Mouse (Mus musculus): Measurements from ENCODE around the gene Rad51c.
"Not testable (repeated sequence)": the region's sequence is repeated elsewhere in the genome, so short reads cannot be mapped to it uniquely, and the experiment has no call there.

The Rad51c gene

DNA sequence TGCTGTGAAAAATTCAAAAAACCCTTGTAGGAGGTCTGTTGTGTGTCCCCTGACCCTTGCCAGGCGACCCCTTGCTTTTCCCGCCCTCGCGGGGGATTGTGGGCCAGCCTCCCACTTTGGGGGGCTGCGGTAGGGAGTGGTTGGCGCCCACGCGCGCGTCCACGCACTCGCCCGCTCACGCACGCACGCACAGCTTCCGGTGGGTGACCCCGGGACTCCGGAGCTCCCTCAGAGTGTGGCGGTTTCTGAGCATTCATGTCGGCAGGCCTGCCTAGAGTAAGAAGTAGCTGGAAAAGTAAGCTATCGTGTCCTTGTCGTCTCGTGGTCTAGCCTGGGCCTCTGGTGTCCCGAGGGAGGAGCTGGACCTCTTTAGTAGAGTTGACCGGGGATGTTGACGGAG, at the start of gene Rad51c, which contains the start of gene Tex14:
Gene Rad51c (minus strand): TSS at position 79 of the 400 bp plus-strand sequence.
Gene Tex14 (plus strand): TSS at position 190 of the 400 bp plus-strand sequence.
- DNase-seq (ENCODE audit: low read depth, low spot score) = peak; percentile 59

DNA sequence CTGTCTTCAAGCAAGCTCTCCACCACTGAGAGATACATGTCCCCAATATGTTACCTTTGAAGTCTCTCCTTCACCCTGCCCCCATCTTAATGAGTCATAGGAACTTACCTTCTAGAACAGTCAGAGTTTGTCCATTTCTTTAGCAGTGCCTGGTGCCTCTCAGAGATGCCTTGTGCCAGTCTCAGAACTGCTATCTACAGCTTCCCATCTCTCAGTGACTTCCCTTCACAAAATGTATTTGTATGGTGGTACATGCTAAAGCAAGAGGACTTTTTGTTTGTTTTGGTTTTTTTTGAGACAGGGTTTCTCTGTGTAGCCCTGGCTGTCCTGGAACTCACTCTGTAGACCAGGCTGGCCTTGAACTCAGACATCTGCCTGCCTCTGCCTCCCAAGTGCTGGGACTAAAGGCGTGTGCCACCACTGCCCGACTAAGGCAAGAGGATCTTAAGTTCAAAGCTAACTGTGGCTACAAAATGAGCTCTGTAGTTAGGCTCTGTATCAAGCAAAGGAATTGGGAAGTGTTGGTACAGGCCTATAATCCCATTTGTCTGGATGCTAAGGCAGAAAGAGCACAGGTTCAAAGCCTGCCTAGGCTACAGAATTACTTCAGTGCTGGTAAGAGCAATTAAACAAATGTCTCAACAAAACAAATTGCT, 49.4 kb upstream of the Rad51c start:
- no peak for DNase-seq (ENCODE audit: low read depth, low spot score)

DNA sequence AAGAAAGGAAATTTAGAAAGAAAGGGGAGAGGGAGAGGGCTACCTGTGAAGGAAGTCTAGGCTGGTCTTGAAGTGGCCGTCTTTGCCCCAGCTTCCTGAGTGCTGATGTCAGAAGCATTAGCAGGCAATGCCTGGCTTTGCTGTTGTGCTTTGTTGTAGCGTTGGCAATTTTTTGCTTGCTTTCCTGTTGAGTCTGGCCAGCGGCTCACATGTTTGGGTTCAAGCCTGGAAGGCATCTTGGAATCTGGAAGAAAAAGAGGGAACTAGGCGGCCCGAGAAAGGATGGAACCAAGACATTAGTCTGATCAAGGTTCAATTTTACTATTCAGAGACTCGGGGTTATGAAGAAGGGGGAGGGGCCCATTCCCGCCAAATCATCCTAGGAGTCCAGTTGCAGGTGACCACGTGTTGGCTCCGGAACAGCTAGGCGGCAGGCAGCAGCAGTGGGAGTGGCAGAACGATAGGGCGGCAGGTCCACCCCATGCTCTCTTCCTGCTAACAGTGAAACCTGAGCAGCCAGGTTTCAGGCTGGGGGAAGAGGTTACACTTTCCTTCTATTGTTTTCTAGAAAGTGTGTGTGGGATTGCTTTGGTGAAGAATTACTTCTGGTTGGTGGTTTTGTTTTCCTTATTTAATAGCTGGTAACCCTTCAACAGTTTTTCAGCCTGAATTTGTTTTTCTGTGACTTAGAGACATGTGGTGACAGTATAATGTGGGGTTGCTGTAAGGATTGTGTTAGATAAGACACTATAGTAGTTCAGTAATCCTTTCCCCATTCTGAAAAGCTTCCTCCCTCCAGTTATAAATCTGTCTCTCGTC, 48.7 kb upstream of the Rad51c start:
- peak; percentile 56 for DNase-seq (ENCODE audit: low read depth, low spot score)

DNA sequence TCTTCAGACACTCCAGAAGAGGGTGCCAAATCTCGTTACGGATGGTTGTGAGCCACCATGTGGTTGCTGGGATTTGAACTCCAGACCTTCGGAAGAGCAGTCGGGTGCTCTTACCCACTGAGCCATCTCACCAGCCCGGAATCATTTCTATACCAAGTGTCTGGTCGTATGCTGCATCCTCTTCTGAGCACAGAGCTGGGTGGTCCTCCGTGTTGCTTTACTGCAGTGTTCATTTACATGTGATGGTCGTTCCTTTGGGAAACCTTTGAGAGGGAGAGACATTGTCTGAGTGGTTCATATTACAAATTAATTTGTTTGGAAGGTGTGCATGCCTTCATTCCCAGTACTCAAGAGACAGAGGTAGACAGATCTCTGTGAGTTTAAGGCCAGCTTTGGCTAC, 48.0 kb upstream of the Rad51c start:
- DNase-seq (ENCODE audit: low read depth, low spot score) = not testable (repeated sequence)

DNA sequence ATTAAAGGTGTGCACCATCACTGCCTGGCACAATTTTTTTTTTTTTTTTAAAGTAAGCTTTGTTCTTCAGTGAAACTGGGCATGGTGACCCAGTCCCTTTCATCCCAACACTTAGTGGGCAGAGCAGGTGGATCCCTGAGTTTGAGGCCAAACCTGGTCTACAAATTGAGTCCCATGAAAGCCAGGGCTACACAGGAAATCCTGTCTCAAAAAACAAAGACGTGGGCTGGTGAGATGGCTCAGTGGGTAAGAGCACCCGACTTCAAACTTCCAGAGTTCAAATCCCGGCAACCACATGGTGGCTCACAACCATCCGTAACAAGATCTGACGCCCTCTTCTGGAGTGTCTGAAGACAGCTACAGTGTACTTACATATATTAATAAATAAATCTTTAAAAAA, 45.1 kb upstream of the Rad51c start:
- not testable (repeated sequence) for DNase-seq (ENCODE audit: low read depth, low spot score)

DNA sequence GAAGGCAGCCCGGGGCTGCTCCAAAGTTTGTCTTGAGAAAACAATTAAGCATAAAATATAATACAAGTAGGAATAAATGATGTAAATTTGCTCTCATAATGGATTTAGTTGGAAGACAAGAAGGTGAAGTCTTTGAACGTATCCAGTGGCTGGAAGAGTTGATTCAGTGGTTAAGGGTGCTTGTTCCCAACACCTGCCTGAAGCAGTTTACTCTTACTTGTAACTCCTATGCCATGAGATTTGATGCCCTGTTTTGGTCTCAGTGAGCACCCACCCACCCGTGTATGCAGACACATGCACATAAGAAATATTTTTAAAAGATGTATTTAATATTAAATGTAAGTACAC, 44.4 kb upstream of the Rad51c start:
- DNase-seq (ENCODE audit: low read depth, low spot score) = no peak

DNA sequence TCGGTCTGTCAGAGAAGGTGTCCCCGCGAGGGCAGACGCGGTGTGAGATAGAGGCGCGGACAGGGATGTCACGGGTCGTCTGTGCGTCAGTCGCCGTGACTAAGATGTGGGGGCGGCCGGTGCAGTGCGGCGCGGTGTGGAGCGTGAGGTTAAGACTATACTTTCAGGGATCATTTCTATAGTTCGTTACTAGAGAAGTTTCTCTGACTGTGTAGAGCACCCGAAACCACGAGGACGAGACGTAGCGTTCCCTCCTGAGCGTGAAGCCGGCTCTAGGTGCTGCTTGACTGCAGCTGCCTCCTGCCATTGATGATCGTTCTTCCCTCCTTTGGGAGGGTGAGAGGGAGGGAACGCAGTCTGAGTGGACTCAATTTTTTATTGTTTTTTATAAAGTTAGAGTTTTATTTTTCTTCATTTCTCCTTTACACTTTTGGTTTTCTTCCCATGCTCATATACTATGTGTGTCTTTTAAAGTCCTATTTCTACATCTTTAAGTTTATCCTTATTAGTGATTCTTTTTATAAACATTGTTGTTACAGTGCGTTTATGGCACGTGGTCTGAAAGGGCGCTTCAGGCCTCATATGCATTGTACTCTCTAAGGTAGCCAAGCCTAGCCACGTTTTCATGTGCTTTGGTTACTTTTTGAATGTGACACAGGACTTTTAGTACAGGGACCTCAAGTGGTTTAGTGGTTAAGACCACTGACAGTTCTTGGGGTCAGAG, 43.9 kb upstream of the Rad51c start:
- peak; percentile 91 for DNase-seq (ENCODE audit: low read depth, low spot score)

DNA sequence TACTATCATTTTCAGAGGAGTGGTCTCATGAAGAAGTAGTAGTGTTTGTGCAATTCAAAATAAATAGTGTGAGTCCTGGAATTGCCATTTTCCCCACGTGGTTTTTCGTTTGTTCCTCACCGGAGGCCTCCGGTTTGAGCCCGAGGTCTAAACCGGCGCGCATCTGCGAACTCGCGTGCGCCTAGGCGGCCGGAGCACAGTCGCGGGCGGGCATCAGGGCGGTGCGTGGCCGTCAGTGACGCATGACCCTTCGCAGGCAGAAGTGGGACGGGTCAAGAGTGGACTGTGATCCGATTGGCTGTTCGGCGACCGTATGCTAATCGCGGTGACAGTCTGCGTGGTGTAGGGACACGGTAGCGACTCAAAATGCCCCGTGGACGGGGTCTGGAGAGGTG, 43.3 kb upstream of the Rad51c start:
- peak; percentile 86 for DNase-seq (ENCODE audit: low read depth, low spot score)

DNA sequence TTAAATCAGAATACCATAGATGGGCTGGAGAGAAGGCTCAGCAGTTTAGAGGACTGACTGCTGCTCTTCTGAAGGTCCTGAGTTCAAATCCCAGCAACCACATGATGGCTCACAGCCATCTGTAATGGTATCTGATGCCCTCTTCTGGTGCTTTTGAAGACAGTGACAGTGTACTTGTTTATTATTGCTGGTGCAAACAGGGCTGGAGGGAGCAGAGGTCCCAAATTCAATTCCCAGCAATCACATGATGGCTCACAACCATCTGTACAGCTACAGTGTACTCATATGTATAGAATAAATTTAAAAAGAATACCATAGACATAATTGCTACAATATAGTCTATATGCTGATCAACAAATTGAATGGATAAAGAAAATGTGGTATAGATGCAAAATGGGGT, 42.7 kb upstream of the Rad51c start:
- no peak for DNase-seq (ENCODE audit: low read depth, low spot score)

DNA sequence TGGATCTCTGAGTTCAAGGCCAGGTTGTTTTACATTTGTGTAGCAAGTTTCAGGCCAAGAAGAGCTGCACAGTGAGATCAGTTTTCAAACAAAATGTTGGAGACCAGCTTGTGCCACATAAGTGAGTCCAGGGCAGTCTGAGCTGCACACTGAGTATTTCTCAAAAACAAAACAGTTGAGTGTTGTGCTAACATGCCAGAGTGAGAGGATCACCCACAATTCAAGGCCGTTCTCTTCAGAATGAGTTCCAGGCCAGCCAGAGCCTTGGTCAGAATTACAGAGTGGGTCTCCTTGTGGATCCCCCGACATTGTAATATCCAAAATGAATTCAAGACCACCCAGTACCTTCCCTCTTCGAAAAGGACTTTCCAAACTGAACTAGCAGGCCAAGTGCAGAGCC, 41.4 kb upstream of the Rad51c start:
- no peak for DNase-seq (ENCODE audit: low read depth, low spot score)

DNA sequence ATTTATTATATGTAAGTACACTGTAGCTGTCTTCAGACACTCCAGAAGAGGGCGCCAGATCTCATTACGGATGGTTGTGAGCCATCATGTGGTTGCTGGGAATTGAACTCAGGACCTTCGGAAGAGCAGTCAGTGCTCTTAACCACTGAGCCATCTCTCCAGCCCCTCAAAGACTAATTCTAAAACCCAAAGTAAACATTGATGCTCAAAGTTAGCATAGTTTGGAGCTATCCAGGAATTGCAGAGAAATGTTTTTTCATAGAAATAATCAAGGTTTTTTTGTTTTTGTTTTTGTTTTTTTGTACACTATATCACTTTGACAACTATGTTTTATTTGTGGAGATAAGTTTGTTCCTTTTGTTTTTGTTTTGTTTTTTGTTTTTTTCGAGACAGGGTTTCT, 40.8 kb upstream of the Rad51c start:
- not testable (repeated sequence) for DNase-seq (ENCODE audit: low read depth, low spot score)

DNA sequence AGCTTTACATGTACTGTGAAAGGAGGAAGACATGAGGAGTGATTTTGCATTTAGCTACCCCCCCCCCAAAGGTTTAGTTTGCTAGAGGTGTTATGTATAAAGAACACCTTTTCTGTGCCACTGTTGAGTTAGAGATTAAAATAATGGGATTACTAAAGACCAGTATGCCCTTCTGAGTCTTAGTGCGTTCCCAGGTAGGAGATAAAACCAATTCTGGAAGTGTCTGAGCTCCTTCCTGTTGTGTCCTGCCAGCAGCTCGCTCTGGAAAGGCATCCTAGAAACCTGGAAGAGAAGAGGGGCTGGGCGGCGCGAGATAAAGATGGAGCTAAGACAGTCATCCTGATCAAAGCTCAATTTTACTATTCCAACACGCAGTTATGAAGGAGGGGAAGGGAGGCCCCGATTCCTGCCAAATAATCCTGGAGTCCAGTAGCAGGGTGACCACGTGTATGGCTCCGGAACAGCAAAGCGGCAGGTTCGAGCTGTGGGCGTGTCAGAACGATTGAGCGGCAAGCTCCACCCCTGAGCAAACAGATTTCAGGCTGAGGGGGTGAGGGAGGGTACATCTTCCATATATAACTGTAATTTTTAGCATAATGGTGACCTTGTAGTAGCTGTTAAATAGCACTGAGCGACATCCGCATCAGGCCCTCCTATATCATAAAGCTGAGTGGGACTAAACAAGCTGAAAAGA, 40.1 kb upstream of the Rad51c start:
- peak; percentile 70 for DNase-seq (ENCODE audit: low read depth, low spot score)

DNA sequence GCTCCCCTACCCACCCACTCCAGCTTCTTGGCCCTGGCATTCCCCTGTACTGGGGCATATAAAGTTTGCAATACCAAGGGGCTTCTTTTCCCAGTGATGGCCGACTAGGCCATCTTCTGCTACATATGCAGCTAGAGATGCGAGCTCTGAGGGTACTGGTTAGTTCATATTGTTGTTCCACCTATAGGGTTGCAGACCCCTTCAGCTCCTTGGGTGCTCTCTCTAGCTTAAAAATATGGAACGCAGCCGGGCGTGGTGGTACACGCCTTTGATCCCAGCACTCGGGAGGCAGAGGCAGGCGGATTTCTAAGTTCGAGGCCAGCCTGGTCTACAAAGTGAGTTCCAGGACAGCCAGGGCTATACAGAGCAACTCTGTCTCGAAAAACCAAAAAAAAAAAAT, 39.3 kb upstream of the Rad51c start:
- DNase-seq (ENCODE audit: low read depth, low spot score) = not testable (repeated sequence)

DNA sequence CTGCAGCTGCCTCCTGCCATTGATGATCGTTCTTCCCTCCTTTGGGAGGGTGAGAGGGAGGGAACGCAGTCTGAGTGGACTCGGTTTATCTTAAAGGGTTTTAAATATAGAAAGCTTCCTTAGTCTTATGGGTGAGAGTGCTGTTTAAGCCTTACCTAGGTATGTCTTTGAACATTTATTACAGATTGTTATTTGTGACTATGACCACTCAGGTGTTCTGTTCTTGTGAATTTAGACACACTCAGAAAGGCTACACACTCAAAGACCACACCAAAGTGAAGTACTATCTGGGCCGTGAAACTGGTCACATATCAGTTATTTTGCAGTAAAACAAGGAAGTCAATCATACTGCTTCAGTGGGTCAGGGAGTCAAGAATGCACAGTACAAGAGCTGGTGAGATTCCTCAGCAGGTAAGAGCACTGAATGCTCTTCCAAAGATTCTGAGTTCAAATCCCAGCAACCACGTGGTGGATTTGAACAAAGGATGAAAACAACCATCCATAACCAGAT, 38.7 kb upstream of the Rad51c start:
- peak; percentile 92 for DNase-seq (ENCODE audit: low read depth, low spot score)

DNA sequence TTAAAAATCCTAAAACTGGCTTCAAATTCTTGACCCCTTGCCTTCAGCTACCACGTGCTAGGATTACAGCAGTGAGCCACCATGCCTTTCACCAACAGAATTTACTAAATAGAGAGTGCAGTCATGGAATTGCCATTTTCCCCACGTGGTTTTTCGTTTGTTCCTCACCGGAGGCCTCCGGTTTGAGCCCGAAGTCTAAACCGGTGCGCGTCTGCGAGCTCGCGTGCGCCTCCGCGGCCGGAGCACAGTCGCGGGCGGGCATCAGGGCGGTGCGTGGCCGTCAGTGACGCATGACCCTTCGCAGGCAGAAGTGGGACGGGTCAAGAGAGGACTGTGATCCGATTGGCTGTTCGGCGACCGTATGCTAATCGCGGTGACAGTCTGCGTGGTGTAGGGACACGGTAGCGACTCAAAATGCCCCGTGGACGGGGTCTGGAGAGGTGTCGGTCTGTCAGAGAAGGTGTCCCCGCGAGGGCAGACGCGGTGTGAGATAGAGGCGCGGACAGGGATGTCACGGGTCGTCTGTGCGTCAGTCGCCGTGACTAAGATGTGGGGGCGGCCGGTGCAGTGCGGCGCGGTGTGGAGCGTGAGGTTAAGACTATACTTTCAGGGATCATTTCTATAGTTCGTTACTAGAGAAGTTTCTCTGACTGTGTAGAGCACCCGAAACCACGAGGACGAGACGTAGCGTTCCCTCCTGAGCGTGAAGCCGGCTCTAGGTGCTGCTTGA, 38.1 kb upstream of the Rad51c start:
- DNase-seq (ENCODE audit: low read depth, low spot score) = peak; percentile 83

DNA sequence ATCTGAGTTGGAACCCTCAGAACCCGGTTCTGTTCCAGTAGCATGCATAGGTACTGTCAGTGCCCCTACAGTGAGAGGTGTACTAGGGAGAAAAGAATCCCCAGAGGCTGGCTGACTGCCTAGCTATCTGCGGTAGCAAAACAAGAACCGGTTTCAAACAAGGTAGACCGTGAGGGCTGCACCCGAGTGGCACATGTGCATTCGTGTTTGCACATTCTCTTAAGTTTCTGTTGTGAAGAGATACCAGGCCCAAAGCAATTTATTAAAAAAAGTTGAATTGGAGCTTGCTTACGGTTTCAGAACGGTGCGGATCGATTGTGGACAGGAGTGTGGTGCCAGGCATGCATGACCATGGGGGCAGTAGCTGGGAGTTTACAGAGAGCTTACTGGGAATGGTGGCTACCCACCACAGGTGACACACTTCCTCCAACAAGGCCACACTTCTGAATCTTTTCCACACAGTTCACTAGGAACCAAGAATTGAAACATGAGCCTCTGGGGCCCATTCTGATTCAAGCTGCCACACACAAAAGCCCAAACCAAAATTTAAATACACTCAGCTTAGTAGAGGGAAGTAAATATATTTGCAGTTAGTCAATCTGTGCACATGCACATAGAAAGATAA, 35.2 kb upstream of the Rad51c start:
- DNase-seq (ENCODE audit: low read depth, low spot score) = no peak

DNA sequence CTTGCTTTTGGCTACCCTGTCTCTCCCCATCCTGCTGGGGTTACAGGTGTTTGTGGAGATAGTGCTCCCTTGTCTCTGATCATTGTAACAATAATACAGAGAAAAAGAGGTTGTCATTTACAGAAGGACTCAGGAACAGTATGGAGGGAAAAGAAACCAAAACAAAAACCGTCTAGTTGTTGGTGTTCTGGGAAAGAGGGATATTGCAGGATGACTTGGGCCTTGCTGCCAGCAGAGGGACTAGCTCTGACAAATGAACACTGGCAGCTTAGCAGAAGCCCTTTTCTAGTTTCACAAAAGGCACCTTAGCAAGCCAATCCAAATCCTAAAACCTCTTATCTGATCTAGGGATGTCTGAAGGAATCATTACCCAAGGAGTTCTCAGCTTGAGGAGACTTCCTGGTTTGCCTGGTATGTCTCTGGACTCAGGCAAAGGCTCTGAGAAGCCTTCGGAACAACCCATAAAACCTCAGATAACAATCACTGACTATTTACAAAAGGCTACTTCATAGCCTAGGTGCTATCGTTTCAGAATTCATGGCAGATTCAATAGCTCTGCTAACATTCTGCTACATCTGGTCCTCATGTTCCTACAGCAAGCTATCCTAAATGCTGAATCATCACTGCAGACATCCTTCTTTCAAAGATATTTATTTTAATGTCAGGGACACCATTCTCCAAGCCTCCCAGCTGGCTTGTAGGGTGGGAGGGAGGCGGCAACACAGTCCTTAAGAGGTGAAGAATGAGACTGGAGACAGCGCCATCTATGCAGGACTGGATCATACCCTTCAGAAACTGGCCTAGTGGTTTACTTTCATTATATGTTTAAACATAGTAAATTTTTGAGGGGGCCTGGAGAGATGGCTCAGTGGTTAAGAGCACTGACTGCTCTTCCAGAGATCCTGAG, 31.8 kb upstream of the Rad51c start:
- DNase-seq (ENCODE audit: low read depth, low spot score) = no peak

DNA sequence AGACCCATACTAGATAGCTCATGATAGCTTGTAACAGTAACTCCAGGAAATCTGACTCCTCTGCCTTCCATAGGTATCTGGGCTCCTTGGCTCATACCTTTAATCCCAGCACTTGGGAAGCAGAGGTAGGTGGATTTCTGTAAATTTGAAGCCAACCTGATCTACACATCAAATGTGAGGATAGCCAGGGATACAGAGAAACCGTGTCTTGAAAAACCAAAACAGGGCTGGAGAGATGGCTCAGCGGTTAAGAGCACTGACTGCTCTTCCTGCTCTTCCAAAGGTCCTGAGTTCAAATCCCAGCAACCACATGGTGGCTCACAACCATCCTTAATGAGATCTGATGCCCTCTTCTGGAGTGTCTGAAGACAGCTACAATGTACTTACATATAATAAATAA, 30.4 kb upstream of the Rad51c start:
- not testable (repeated sequence) for DNase-seq (ENCODE audit: low read depth, low spot score)

DNA sequence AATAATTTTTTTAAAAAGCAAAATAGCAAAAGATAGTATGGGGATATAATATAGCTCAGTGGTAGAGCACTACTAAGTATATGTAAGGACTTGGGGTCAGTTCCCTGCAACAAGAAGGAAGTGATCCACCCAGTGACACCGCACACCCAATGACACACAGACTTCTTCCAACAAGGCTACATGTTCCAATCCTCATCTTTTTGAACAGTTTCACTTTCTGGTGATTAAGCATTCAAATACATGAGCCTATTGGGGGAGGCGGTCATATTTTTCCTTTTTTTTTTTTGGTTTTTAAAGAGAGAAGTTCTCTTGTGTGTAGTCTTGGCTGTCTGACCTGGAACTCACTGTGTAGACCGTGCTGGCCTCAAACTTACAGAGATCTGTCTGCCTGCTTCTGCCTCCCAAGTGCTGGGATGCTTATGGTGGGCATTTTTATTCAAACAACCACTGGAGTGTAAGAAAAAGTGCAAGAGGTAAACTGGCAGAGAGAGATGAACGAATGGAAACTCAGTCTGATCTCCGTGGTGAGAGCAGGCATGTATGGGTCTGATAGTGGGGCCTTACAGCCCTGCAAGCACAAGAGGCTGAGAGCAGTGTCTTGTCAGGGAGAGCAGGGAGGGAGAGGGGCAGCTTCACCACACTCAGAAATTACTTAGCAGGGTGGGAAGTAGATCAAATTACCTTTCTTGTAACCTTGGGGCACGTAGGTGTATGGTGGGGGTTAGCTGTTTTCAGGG, 28.3 kb upstream of the Rad51c start:
- DNase-seq (ENCODE audit: low read depth, low spot score) = no peak
